Mouse (Mus musculus): Measurements from ENCODE around the gene Gna15.

Gna15 gene

GRCm38 (mm10) chr10:81495616-81496263 lies 28.3 kb downstream of the Gna15 start:
- DNase-seq (ENCODE audit: low spot score), result no peak

GRCm38 (mm10) chr10:81495151-81495550 lies 28.9 kb downstream of the Gna15 start:
- no peak for DNase-seq (ENCODE audit: low spot score)

GRCm38 (mm10) chr10:81494260-81495041 lies 29.6 kb downstream of the Gna15 start:
- DNase-seq (ENCODE audit: low spot score), result no peak

DNA sequence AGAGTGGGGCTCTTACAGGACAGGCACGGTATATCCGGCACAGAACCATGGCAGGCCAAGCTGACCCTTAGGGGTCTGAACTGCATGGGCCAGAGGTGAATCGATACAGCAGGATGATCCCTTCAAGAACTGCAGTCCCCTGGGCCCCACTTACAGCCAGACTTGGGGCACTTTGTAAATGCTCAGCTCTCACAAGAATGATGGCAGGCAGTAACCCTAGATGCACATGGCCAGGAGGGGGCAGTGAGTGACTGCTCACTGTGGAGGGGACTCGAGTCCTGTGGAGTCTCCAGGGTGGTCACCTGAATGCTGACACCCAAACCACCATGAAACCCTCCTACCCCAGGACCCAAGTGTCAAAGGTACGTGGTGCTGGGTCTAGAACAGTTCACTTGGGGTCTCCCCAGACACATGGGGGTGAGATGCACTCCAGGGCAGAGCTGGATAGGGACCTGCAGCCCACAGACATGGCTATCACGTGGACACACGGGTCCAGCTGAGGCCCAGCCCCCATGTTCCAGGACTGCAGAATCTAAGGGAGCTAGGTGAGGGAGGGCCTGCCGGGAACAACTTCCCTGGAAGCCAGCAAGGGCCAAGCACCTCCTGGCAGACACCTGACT lies 30.3 kb downstream of the Gna15 start:
- no peak for DNase-seq (ENCODE audit: low spot score)

- no peak for DNase-seq (ENCODE audit: low spot score)
Observed at GRCm38 (mm10) chr10:81492606-81493240, 31.3 kb downstream of the Gna15 start.

DNA sequence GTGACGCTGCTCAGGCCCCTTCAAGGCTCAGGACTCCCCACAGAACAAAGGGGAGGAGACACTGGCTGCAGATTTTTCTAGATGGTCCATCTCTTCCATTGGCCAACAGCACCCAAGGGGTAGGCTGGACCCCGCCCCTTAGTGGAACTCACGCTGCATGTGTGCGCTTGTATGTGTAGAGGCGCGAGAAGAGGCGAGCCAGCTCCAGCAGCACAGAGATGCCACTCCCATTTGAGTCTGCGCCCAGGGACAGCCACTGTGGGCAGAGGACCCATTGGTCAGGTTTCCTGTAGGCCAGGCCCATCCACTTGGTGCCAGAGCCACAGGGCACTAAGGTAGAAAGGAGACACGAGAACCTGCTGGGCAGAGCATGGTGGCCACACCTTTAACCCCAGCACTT lies 33.0 kb downstream of the Gna15 start:
- no peak for DNase-seq (ENCODE audit: low spot score)

DNA sequence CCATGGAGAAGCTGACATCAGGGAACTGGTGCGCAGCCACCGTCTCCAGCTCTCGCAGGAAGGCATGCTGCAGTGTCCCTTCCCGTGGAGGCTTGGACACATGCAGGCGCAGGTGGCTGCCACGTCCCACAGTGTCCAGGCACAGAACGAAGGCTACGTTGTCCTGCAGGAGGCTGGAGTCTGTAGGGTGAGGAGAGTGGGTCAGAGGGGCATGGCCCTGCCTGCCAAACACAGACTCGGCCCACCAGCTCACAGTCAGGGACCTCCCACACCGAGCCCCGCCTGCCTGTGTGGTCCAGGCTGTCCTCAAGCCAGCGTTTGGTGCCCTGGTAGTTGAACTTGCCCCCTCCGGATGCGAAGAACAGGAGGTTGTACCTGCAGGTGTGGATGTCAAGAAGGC lies 34.1 kb downstream of the Gna15 start:
- DNase-seq (ENCODE audit: low spot score), result no peak

- no peak for DNase-seq (ENCODE audit: low spot score)
Observed at GRCm38 (mm10) chr10:81488081-81488480, 35.9 kb downstream of the Gna15 start.

GRCm38 (mm10) chr10:81486496-81486895 lies 37.5 kb downstream of the Gna15 start:
- no peak for DNase-seq (ENCODE audit: low spot score)

GRCm38 (mm10) chr10:81485479-81486018 lies 38.5 kb downstream of the Gna15 start:
- DNase-seq (ENCODE audit: low spot score), result no peak

DNA sequence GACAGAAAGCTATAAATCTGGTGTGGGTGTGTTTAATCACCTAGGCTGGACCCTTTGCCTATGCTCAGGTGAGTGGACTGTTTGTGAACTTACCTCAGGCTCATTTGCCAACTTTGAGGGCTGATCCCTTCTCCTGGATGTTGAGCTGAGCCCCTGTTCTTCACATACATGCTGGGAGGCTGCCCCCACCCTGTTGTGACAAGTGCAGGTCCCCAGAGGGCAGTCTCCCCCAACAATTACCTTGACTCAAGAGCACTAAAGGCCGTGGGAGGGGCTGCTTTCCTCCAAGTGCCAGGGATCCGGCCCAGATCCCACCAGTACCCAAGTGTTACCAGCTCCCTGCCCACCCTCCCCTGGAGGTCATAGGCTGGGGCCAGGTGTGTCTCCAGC lies 39.0 kb downstream of the Gna15 start:
- DNase-seq (ENCODE audit: low spot score), result no peak

GRCm38 (mm10) chr10:81484441-81485059 lies 39.5 kb downstream of the Gna15 start:
- DNase-seq (ENCODE audit: low spot score), result no peak

GRCm38 (mm10) chr10:81483983-81484382 lies 40.0 kb downstream of the Gna15 start:
- no peak for DNase-seq (ENCODE audit: low spot score)

DNA sequence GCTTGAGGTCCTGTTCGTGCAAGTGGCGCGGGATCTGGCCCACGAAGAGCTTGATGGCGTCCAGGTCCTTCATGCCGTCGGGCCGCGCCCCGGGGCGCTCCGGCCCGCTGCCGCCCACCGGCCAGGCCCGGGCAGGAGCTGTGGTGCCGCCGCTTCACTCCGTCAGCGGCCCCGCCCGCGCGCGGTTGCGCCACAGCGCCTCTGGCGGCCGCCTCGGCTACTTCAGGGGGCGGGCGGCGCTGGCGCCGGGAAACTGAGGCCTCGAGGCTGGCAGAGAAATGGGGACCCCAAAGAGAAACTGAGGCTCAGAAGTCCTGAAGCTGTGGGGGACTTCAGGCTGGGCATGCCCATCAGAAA lies 41.5 kb downstream of the Gna15 start, which contains the start of gene Celf5:
TSS of gene Celf5 (minus strand) at position 177 of the 357 bp plus-strand sequence.
- peak; percentile 40 for DNase-seq (ENCODE audit: low spot score)

- DNase-seq (ENCODE audit: low spot score), result no peak
Observed at GRCm38 (mm10) chr10:81481605-81482532, 42.2 kb downstream of the Gna15 start.

- no peak for DNase-seq (ENCODE audit: low spot score)
Observed at GRCm38 (mm10) chr10:81474461-81474860, 49.6 kb downstream of the Gna15 start.

DNA sequence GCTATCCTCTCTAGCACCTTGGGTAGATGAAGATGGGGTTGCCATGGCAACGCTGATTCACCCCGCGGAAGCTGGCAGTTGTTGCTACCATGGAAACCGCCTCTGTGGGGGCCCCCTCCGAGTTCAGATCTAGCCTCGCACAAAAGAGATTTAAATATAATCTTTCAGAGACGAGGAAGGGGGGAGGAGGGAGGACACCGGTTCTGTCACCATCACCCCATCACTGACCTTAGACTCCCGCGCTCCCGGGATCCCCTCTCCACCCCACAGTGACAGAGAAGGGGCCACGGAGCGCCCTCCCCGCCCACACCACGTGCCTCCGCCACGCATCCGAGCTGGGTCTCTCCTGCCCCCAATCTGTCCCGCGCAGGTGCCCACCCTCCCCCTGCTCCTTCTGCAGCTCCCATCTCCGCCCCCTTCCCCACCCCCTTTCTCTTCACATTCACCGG lies 51.0 kb downstream of the Gna15 start:
- DNase-seq (ENCODE audit: low spot score), result no peak

DNA sequence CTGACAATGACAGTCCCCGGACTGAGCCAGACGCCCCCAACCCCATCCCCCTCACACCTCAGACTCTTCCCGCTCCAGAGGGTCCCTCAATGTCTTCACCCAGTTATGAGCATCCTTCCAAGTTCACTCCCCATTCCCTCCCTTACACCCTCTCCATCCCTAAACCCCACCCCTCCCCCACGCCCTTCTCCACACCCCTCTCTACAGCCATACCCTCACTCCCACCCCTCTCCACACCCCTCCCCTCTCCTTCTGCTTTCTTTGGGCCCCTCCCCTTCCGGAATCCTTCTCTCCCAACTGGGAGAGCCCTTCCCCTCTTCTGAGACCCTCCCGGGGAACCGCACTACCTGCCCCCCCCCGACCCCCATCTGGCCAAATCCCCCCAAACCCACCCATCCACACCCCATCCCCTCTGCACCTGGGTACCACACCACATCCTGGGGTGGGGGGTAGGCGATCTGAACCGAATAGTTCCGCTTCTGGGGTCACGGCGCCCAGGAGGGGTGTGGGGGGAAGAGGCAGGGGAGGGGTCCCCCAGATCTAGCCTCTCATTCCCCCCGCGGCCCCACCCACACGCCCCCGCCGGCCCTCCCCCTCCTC lies 51.5 kb downstream of the Gna15 start:
- DNase-seq (ENCODE audit: low spot score), result no peak

DNA sequence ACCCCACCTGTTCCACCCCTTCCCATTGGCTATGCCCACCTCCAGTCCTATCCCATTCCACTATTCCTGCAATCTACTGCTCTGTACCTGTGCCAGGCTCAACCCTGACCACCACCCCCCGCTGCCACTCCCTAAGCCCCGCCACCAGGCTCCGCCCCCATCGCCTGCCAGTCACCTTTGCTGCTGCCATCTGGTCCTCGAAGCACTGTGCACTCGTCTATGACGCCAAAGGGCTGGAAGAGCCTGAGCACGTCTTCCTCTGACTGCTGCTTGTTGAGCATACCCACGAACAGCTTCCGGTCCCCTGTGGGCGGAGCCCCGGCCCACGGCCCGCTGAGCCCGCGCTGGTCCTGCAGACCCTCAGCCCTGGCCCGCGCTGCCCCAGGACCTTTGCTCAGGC lies 53.6 kb downstream of the Gna15 start:
- no peak for DNase-seq (ENCODE audit: low spot score)

- no peak for DNase-seq (ENCODE audit: low spot score)
Observed at GRCm38 (mm10) chr10:81469253-81469652, 54.8 kb downstream of the Gna15 start.
